Mouse (Mus musculus): ENCODE data around the gene Aqp3.

Aqp3 gene

DNA sequence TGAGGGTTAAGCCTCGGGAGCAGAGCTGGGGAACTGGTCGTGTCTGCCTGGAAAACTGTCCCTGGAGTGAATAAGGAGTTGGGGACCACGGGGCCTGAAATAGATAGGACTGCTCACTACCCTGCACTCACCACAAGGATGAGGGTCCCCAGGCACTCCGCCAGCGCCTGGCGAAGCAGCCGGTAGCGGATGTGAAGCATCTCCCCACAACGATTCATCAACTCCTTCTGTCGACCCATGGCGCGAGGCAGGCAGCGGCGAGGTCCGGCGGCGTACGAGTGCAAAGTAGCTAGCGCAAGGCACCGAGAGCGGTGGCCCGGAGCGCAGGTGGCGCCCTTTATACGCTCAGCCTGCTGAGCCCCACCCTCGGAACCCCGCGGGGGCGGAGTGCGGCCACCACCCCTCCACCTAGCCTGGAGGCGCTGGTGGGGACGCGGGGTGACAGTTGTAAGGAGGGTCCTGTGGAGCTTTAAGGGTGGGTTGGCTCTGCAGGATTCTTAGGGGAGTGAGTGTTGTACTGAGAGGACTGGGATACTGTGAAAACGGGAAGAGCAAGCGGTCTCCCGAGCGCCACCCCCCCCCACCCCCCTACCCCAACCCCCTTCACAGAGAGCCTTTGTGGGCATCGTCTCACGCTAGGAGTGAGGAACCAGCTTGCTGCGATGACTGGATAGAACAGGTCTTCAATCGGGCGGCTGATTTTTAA, at the start of gene Aqp3:
Gene Aqp3, minus strand, starts transcription at position 313 of the 706 bp plus-strand sequence.
- DNase-seq, result no peak

- DNase-seq, result no peak
Measured at GRCm38 (mm10) chr4:41142601-41143000, 44.6 kb upstream of the Aqp3 start.

DNA sequence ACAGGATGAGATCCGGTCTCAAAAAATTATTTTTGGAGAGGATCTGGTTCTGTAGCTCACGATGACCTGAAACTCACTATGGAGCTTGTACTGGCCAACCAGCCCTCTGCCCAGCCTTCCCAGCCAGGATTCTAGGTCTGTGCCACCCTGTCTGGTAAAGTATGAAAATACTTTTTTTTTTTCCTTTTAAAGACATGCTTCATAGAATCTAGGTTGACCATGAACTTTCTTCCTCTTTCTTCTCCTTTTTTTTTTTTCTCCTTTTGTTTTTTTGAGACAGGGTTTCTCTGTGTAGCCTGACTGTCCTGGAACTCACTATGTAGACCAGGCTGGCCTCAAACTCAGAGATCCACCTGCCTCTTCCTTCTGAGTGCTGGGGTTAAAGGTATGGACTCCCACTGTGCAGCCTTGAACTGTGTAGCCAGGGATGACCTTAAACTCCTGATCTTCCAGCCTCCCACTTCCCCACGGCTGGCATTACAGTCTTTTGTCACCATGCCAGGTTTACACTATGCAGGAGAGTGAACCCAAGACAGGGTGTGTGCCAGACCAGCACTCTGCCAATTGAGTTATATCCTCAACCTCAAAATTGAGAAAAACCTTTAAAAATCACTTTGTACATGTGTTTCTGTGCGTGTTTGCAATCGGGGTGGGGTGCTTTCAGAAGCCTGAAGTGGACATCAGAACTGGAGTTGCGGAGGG, 42.3 kb upstream of the Aqp3 start:
- no peak for DNase-seq

GRCm38 (mm10) chr4:41136811-41137210, 38.8 kb upstream of the Aqp3 start:
- DNase-seq, result no peak

- peak; percentile 70 for DNase-seq
Measured at GRCm38 (mm10) chr4:41136454-41136805, 38.4 kb upstream of the Aqp3 start.

DNA sequence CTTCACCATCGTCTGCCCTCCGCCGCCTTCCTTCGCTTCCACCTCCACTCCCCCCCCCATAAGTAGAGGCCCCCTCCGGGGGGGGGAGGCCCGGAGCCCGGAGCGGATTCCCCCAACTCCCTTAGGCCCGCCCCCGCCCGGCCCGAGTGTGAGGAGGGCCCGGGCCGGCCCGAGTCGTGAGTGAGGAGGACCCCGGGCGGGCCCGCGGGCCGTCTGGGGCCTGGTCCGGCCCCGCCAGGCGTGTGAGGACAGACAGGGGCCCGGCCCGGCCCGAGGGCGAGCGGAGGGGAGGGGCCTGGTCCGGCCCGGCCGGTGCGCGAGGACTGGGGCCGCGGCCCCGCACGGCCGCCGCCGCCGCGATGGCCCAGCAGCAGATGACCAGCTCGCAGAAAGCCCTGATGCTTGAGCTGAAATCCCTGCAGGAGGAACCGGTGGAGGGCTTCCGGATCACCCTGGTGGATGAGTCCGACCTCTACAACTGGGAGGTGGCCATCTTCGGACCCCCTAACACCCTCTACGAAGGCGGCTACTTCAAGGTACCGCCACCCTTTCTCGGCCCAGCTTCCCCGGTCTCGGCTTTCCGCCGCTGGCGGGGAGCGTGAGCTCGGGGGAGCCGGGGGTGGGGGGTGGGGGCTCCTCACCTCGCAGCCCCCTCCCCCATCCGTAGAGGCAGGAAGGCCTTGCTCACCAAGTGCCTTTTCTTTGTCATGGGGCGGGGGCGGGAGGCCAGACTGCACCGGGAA, 37.9 kb upstream of the Aqp3 start, which contains the start of gene Ube2r2:
Gene Ube2r2, plus strand, starts transcription at position 33 of the 743 bp plus-strand sequence.
- DNase-seq, result peak; percentile 70

GRCm38 (mm10) chr4:41134935-41135710, 37.1 kb upstream of the Aqp3 start:
- peak; percentile 76 for DNase-seq

- no peak for DNase-seq
Measured at GRCm38 (mm10) chr4:41133529-41134291, 35.7 kb upstream of the Aqp3 start.

DNA sequence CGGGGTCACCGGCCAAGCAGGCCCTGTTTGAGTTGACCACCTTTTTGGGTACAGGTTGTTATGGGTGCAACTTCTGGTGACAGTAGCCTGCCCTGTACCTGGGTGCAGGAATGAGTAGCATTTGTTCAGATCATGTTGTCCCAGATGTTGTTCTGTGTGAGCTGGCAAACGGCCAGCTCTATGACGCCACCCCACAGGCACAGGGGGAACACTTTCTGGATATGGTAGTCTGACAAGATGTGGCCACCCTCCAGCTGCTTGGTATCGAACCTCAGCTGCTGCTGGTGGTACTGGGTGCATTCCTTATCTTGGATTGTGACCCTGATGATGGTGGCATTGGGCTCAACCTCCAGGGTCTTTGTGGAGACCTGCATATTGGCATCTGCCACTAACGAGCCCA, 34.5 kb upstream of the Aqp3 start:
- DNase-seq, result no peak

- DNase-seq, result no peak
Measured at GRCm38 (mm10) chr4:41129836-41130235, 31.9 kb upstream of the Aqp3 start.

- DNase-seq, result peak; percentile 78
Measured at GRCm38 (mm10) chr4:41129406-41129805, 31.4 kb upstream of the Aqp3 start.

DNA sequence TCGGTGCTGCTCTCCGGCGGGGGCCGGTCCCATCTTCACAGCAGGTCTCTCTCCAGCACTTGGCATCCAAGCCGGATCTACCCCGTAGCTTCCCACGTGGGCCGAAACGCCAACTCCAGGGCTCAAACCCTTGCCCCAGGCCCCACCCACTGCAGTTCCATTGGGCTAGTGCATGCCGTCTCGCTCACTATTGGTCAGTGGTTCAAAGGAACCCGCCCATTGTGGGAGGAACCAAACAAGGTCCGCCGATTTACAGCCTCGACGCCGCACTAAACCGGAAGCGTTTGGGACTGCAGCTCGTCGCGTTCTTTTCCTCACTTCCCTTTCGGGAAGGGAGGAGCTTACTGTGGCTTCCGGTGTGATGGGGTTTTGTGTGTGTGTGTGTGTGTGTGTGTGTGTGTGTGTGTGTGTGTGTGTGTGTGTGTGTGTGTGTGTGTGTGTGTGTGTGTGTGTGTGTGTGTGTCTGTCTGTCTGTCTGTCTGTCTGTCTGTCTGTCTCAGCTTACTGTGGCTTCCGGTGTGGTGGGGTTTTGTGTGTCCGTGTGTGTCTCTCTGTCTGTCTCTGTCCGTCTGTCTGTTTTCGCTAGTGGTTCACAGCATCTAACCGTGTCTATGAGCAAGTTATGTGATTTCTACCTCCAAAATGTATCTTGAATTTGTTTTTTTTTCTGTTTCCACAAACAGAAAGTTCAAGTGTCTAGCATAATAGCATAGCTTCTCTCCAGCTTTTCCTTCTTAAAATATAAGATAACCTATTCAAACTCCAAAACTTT, 26.4 kb upstream of the Aqp3 start, which contains the start of gene Nol6:
Gene Nol6, minus strand, starts transcription at position 276 of the 772 bp plus-strand sequence.
- DNase-seq, result peak; percentile 99

DNA sequence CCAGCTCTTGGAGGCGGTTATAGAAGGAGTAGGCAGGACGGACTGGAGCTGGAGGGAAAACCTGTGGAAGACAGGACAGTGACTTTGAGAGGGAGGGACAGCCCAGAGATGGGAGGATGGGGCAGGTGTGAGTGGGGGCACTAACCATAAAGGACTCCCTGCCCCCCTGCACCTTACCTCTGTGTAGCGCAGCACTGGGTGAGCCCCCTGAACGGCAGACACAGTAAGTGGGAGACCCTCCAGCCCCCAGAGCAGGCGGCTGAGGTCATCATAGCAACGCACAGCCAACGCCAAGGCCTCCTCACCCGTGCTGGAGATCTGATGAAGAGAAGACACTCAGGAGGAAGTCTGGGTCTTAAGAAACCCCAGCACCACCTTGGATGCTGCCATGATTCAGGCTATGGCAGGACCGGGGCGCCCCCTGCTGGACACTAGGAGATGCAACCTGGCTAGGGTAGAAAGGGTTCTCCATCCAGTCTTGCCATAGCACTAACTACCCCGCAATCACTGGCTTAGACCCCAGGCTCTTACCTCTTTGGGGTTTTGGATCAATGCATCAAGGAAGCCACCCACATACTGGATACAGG, 20.8 kb upstream of the Aqp3 start:
- peak; percentile 44 for DNase-seq

- DNase-seq, result no peak
Measured at GRCm38 (mm10) chr4:41116817-41117216, 18.8 kb upstream of the Aqp3 start.

DNA sequence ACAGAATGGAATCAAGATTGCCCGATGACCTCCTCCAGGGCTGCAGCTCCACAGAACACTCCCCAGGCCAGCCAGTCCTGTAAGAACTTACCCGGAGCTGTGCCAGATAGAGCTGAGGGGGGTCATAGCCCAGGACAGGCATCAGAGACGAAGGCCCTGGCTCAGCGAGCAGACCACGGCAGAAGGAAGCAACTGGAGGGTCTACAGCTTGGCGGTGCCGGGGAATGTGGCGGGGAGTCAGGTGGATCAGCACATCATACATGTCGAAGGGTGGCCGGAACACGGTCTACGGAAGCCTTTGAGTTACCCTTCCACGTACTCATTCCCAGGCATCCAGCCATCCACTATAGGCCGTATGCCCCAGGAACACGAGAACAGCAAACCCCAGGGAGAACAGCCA, 17.8 kb upstream of the Aqp3 start:
- no peak for DNase-seq

GRCm38 (mm10) chr4:41115074-41115473, 17.1 kb upstream of the Aqp3 start:
- DNase-seq, result no peak

GRCm38 (mm10) chr4:41114358-41115070, 16.5 kb upstream of the Aqp3 start:
- DNase-seq, result no peak

GRCm38 (mm10) chr4:41108717-41109425, 10.9 kb upstream of the Aqp3 start:
- DNase-seq, result no peak

- DNase-seq, result peak; percentile 58
Measured at GRCm38 (mm10) chr4:41107440-41107839, 9.5 kb upstream of the Aqp3 start.

Data from cerebellum, adult 9-10 months (tissue).